Mouse (Mus musculus): ENCODE data around the gene Slain1. TPM values are rescaled to one million over a fixed set of nuclear protein-coding genes. Genes with fewer than 3 reads are reported as not detected.

The Slain1 gene
- polyA plus RNA-seq, 2 experiments: 2.0 to 4.4 TPM

- 97% methylated on average over 2 of the region's 2 CpGs for WGBS
These were observed 28.8 kb upstream of the Slain1 start for GRCm38 (mm10) chr14:103621207-103621606.

GRCm38 (mm10) chr14:103626100-103626499, 23.9 kb upstream of the Slain1 start:
- WGBS: 83% methylated on average over 6 of the region's 6 CpGs
- H3K27ac ChIP-seq (replicated peaks; ENCODE audit: low read depth, low read length): no peak overlapping the region
- no peaks in the 10 kb centered on the region for H3K36me3 ChIP-seq (ENCODE audit: control insufficient read depth, insufficient read depth, low read length)
- ATAC-seq (ENCODE audit: low FRiP score, low read depth): no peak
- no peak overlapping the region for H3K4me3 ChIP-seq (replicated peaks; ENCODE audit: low read length)
- TF ChIP-seq POLR2A (IDR thresholded peaks at IDR 0.05; ENCODE audit: borderline replicate concordance, extremely low read depth, insufficient read depth, insufficient read length): no peak
- H3K4me1 ChIP-seq (ENCODE audit: control insufficient read depth, insufficient read depth, low read length): no peaks in the 10 kb centered on the region
- no peak overlapping the region for H3K9ac ChIP-seq (ENCODE audit: low read depth, low read length, severe bottlenecking)
- no peak overlapping the region for H3K4me2 ChIP-seq (replicated peaks; ENCODE audit: low read depth, low read length, severe bottlenecking)
- no peaks in the 10 kb centered on the region for H3K27me3 ChIP-seq (ENCODE audit: control insufficient read depth, insufficient read depth, low read length)
- H3K9me3 ChIP-seq (ENCODE audit: control insufficient read depth, low read length): no peaks in the 10 kb centered on the region
- DNase-seq (ENCODE audit: low spot score): no peak

More at GRCm38 (mm10) chr14:103621207-103621606, 28.8 kb upstream of the Slain1 start:
- TF ChIP-seq POLR2A (IDR thresholded peaks at IDR 0.05; ENCODE audit: borderline replicate concordance, extremely low read depth, insufficient read depth, insufficient read length): no peak
- no peak overlapping the region for H3K9ac ChIP-seq (ENCODE audit: low read depth, low read length, severe bottlenecking)
- no peak for DNase-seq (ENCODE audit: low spot score)
- H3K9me3 ChIP-seq (ENCODE audit: control insufficient read depth, low read length): no peaks in the 10 kb centered on the region
- ATAC-seq (ENCODE audit: low FRiP score, low read depth): no peak
- H3K27me3 ChIP-seq (ENCODE audit: control insufficient read depth, insufficient read depth, low read length): no peaks in the 10 kb centered on the region
- no peaks in the 10 kb centered on the region for H3K36me3 ChIP-seq (ENCODE audit: control insufficient read depth, insufficient read depth, low read length)
- no peak overlapping the region for H3K27ac ChIP-seq (replicated peaks; ENCODE audit: low read depth, low read length)
- H3K4me1 ChIP-seq (ENCODE audit: control insufficient read depth, insufficient read depth, low read length): no peaks in the 10 kb centered on the region
- no peak overlapping the region for H3K4me2 ChIP-seq (replicated peaks; ENCODE audit: low read depth, low read length, severe bottlenecking)
- no peak overlapping the region for H3K4me3 ChIP-seq (replicated peaks; ENCODE audit: low read length)

GRCm38 (mm10) chr14:103629639-103630364, 20.2 kb upstream of the Slain1 start:
- TF ChIP-seq POLR2A (IDR thresholded peaks at IDR 0.05; ENCODE audit: borderline replicate concordance, extremely low read depth, insufficient read depth, insufficient read length): no peak
- no peak for ATAC-seq (ENCODE audit: low FRiP score, low read depth)
- DNase-seq (ENCODE audit: low spot score): no peak
- Histone ChIP-seq H3K27me3 (ENCODE audit: control insufficient read depth, insufficient read depth, low read length) (no peaks in the 10 kb centered on the region), H3K27ac (replicated peaks; ENCODE audit: low read depth, low read length) (no peak overlapping the region), H3K36me3 (ENCODE audit: control insufficient read depth, insufficient read depth, low read length) (no peaks in the 10 kb centered on the region), H3K4me3 (replicated peaks; ENCODE audit: low read length) (no peak overlapping the region), H3K9me3 (ENCODE audit: control insufficient read depth, low read length) (no peaks in the 10 kb centered on the region), H3K4me1 (ENCODE audit: control insufficient read depth, insufficient read depth, low read length) (no peaks in the 10 kb centered on the region), H3K4me2 (replicated peaks; ENCODE audit: low read depth, low read length, severe bottlenecking) (no peak overlapping the region), H3K9ac (ENCODE audit: low read depth, low read length, severe bottlenecking) (no peak overlapping the region)
- 81% methylated on average over 7 of the region's 7 CpGs for WGBS

- WGBS: 84% methylated on average over 8 of the region's 8 CpGs
These were observed 19.5 kb upstream of the Slain1 start for GRCm38 (mm10) chr14:103630545-103630944.

GRCm38 (mm10) chr14:103643933-103644332, 6.1 kb upstream of the Slain1 start:
- Histone ChIP-seq H3K4me1 (ENCODE audit: control insufficient read depth, insufficient read depth, low read length) (no peaks in the 10 kb centered on the region), H3K27me3 (ENCODE audit: control insufficient read depth, insufficient read depth, low read length) (no peaks in the 10 kb centered on the region), H3K27ac (replicated peaks; ENCODE audit: low read depth, low read length) (no peak overlapping the region), H3K9me3 (ENCODE audit: control insufficient read depth, low read length) (no peaks in the 10 kb centered on the region), H3K9ac (ENCODE audit: low read depth, low read length, severe bottlenecking) (no peak overlapping the region), H3K4me2 (replicated peaks; ENCODE audit: low read depth, low read length, severe bottlenecking) (no peak overlapping the region), H3K4me3 (replicated peaks; ENCODE audit: low read length) (no peak overlapping the region), H3K36me3 (ENCODE audit: control insufficient read depth, insufficient read depth, low read length) (no peaks in the 10 kb centered on the region)
- ATAC-seq (ENCODE audit: low FRiP score, low read depth): no peak
- 77% methylated on average over 3 of the region's 3 CpGs for WGBS
- no peak for TF ChIP-seq POLR2A (IDR thresholded peaks at IDR 0.05; ENCODE audit: borderline replicate concordance, extremely low read depth, insufficient read depth, insufficient read length)
- no peak for DNase-seq (ENCODE audit: low spot score)

More at GRCm38 (mm10) chr14:103630545-103630944, 19.5 kb upstream of the Slain1 start:
- no peak for DNase-seq (ENCODE audit: low spot score)
- Histone ChIP-seq H3K4me2 (replicated peaks; ENCODE audit: low read depth, low read length, severe bottlenecking) (no peak overlapping the region), H3K27ac (replicated peaks; ENCODE audit: low read depth, low read length) (no peak overlapping the region), H3K9ac (ENCODE audit: low read depth, low read length, severe bottlenecking) (no peak overlapping the region), H3K4me1 (ENCODE audit: control insufficient read depth, insufficient read depth, low read length) (no peaks in the 10 kb centered on the region), H3K27me3 (ENCODE audit: control insufficient read depth, insufficient read depth, low read length) (no peaks in the 10 kb centered on the region), H3K36me3 (ENCODE audit: control insufficient read depth, insufficient read depth, low read length) (no peaks in the 10 kb centered on the region), H3K4me3 (replicated peaks; ENCODE audit: low read length) (no peak overlapping the region), H3K9me3 (ENCODE audit: control insufficient read depth, low read length) (no peaks in the 10 kb centered on the region)
- ATAC-seq (ENCODE audit: low FRiP score, low read depth): no peak
- TF ChIP-seq POLR2A (IDR thresholded peaks at IDR 0.05; ENCODE audit: borderline replicate concordance, extremely low read depth, insufficient read depth, insufficient read length): no peak
